In genomic region chrX:166172661-166173060, GRCm38 (mm10) we compare ENCODE assay signal across 13 mouse cellular contexts. TPM values are rescaled to one million over a fixed set of nuclear protein-coding genes. Genes with fewer than 3 reads are reported as not detected.
A peak's percentile ranks its signal among the peaks of the same experiment; 100 is the strongest.
DNase-seq lines count a peak whose midpoint lies in the region; ATAC-seq and TF ChIP-seq lines count a peak whose summit lies in the region.
"Had no signal": no experiment of that assay in that cellular context is flagged by ENCODE, and none has a peak within 500 bp of the region (broad histone marks: within the 10 kb centered on the region; RNA-seq: fewer than 3 reads in every experiment).

No protein-coding gene starts in this region.

- no peaks in the 10 kb centered on the region for H3K36me3 ChIP-seq in hindbrain, embryonic 15.5 days
- no peaks in the 10 kb centered on the region for H3K36me3 ChIP-seq in hindbrain, embryonic 12.5 days
- H3K36me3 ChIP-seq in midbrain, embryonic 14.5 days (ENCODE audit: control insufficient read depth, insufficient read depth, low read length): no peaks in the 10 kb centered on the region
- no peaks in the 10 kb centered on the region for H3K36me3 ChIP-seq in midbrain, embryonic 13.5 days
- H3K36me3 ChIP-seq in liver, postnatal 0 days (replicated peaks; ENCODE audit: insufficient read depth, low read length): no peaks in the 10 kb centered on the region
- H3K36me3 ChIP-seq: embryonic facial prominence, embryonic 13.5 days; limb, embryonic 12.5 days had no signal

- TF ChIP-seq CTCF in liver, postnatal 0 days (IDR thresholded peaks at IDR 0.05; ENCODE audit: low read depth): no peak

- no peak overlapping the region for H3K9ac ChIP-seq in hindbrain, embryonic 15.5 days
- no peak overlapping the region for H3K9ac ChIP-seq in hindbrain, embryonic 12.5 days
- H3K9ac ChIP-seq in midbrain, embryonic 14.5 days (replicated peaks; ENCODE audit: low read length): no peak overlapping the region
- no peak overlapping the region for H3K9ac ChIP-seq in midbrain, embryonic 13.5 days (replicated peaks)
- H3K9ac ChIP-seq in liver, postnatal 0 days (replicated peaks): no peak overlapping the region
- H3K9ac ChIP-seq: embryonic facial prominence, embryonic 13.5 days; limb, embryonic 12.5 days had no signal

- H3K27me3 ChIP-seq in hindbrain, embryonic 15.5 days: no peaks in the 10 kb centered on the region
- H3K27me3 ChIP-seq in hindbrain, embryonic 12.5 days: 0 out of 2 replicates have a peak, but pooled peaks cover 2% of the 10 kb centered on the region
- H3K27me3 ChIP-seq in midbrain, embryonic 14.5 days (ENCODE audit: control insufficient read depth, insufficient read depth, low read length): no peaks in the 10 kb centered on the region
- H3K27me3 ChIP-seq in midbrain, embryonic 13.5 days: peaks cover 3% of the 10 kb centered on the region; the same call in 1 of the 2 replicates
- H3K27me3 ChIP-seq in liver, postnatal 0 days (ENCODE audit: insufficient read depth, low read length): no peaks in the 10 kb centered on the region

- peaks cover 3% of the 10 kb centered on the region; the same call in 1 of the 2 replicates for H3K4me1 ChIP-seq in hindbrain, embryonic 15.5 days (replicated peaks)
- peaks cover 8% of the 10 kb centered on the region for H3K4me1 ChIP-seq in hindbrain, embryonic 12.5 days
- H3K4me1 ChIP-seq in midbrain, embryonic 14.5 days (ENCODE audit: control insufficient read depth, insufficient read depth, low read length): 0 out of 2 replicates have a peak, but pooled peaks cover 3% of the 10 kb centered on the region
- H3K4me1 ChIP-seq in midbrain, embryonic 13.5 days (replicated peaks): peaks cover 22% of the 10 kb centered on the region
- peaks cover 3% of the 10 kb centered on the region; the same call in 1 of the 2 replicates for H3K4me1 ChIP-seq in liver, postnatal 0 days (ENCODE audit: insufficient read depth)
- H3K4me1 ChIP-seq: embryonic facial prominence, embryonic 13.5 days; limb, embryonic 12.5 days had no signal

- ATAC-seq in hindbrain, embryonic 15.5 days (ENCODE audit: low FRiP score, low read depth): no peak
- ATAC-seq in hindbrain, embryonic 12.5 days (ENCODE audit: low FRiP score): no peak
- ATAC-seq in midbrain, embryonic 14.5 days (ENCODE audit: low FRiP score, low TSS enrichment): no peak
- no peak for ATAC-seq in midbrain, embryonic 13.5 days
- ATAC-seq in liver, postnatal 0 days: no peak
- ATAC-seq in granulocyte monocyte progenitor cell, adult 5-6 weeks (replicated peaks; ENCODE audit: poor library complexity, severe bottlenecking): no peak
- ATAC-seq: inflammation-experienced regulatory T-cells, adult 6 months had no signal

- H3K4me3 ChIP-seq in hindbrain, embryonic 15.5 days: no peak overlapping the region
- no peak overlapping the region for H3K4me3 ChIP-seq in hindbrain, embryonic 12.5 days
- no peak overlapping the region for H3K4me3 ChIP-seq in midbrain, embryonic 14.5 days (replicated peaks; ENCODE audit: low read depth, low read length)
- no peak overlapping the region for H3K4me3 ChIP-seq in midbrain, embryonic 13.5 days (replicated peaks)
- no peak overlapping the region for H3K4me3 ChIP-seq in liver, postnatal 0 days (ENCODE audit: low read depth, low read length)
- H3K4me3 ChIP-seq: embryonic facial prominence, embryonic 13.5 days; limb, embryonic 12.5 days had no signal

- peak; percentile 35 for DNase-seq in midbrain, embryonic 14.5 days
- peak; percentile 26 to 33 for DNase-seq in cerebellum, postnatal 14 days
- peak; percentile 12 for DNase-seq in liver, postnatal 0 days
- no peak for DNase-seq in kidney, postnatal 36 days
- DNase-seq: heart, adult 18-20 months had no signal

- no peaks in the 10 kb centered on the region for H3K9me3 ChIP-seq in hindbrain, embryonic 15.5 days
- H3K9me3 ChIP-seq in hindbrain, embryonic 12.5 days (replicated peaks): no peaks in the 10 kb centered on the region
- H3K9me3 ChIP-seq in midbrain, embryonic 14.5 days (ENCODE audit: control insufficient read depth, low read length): no peaks in the 10 kb centered on the region
- no peaks in the 10 kb centered on the region for H3K9me3 ChIP-seq in midbrain, embryonic 13.5 days
- H3K9me3 ChIP-seq in liver, postnatal 0 days (ENCODE audit: low read length): no peaks in the 10 kb centered on the region
- H3K9me3 ChIP-seq: embryonic facial prominence, embryonic 13.5 days; limb, embryonic 12.5 days had no signal

- peak overlapping the region; percentile 5; the same call in 1 of the 2 replicates for H3K4me2 ChIP-seq in hindbrain, embryonic 15.5 days
- H3K4me2 ChIP-seq in hindbrain, embryonic 12.5 days (replicated peaks): no peak overlapping the region
- peak overlapping the region; percentile 54; the same call in 1 of the 2 replicates for H3K4me2 ChIP-seq in midbrain, embryonic 14.5 days (ENCODE audit: low read length)
- H3K4me2 ChIP-seq in midbrain, embryonic 13.5 days (replicated peaks): no peak overlapping the region
- H3K4me2 ChIP-seq in liver, postnatal 0 days (ENCODE audit: low read depth, low read length): 0 out of 2 replicates have a peak overlapping the region, but pooled peaks have one; percentile 3
- H3K4me2 ChIP-seq: embryonic facial prominence, embryonic 13.5 days; limb, embryonic 12.5 days; midbrain, embryonic 11.5 days had no signal

- H3K27ac ChIP-seq in hindbrain, embryonic 15.5 days (replicated peaks): peak overlapping the region; percentile 18
- no peak overlapping the region for H3K27ac ChIP-seq in hindbrain, embryonic 12.5 days
- 0 out of 2 replicates have a peak overlapping the region, but pooled peaks have one; percentile 37 for H3K27ac ChIP-seq in midbrain, embryonic 14.5 days (replicated peaks; ENCODE audit: low read depth, low read length)
- no peak overlapping the region for H3K27ac ChIP-seq in midbrain, embryonic 13.5 days
- H3K27ac ChIP-seq in liver, postnatal 0 days (ENCODE audit: low read depth): no peak overlapping the region
- H3K27ac ChIP-seq: embryonic facial prominence, embryonic 13.5 days; limb, embryonic 12.5 days had no signal

- TF ChIP-seq EP300 in liver, postnatal 0 days (IDR thresholded peaks at IDR 0.05; ENCODE audit: low read depth): no peak

- WGBS in hindbrain, embryonic 15.5 days: 46% methylated on average over 3 of the region's 3 CpGs
- 73% methylated on average over 3 of the region's 3 CpGs for WGBS in hindbrain, embryonic 12.5 days
- WGBS in midbrain, embryonic 14.5 days: 54% methylated on average over 3 of the region's 3 CpGs
- WGBS in midbrain, embryonic 13.5 days: 59% methylated on average over 3 of the region's 3 CpGs
- WGBS in liver, postnatal 0 days (ENCODE audit: insufficient replicate concordance): 67% methylated on average over 3 of the region's 3 CpGs

RNA-seq across cellular contexts. Expression of gene Gemin8, which starts 2.4 kb away (rescaled TPM):
- 9.2 and 9.5 TPM in 2 replicates for polyA plus RNA-seq in hindbrain, embryonic 15.5 days (2015; fragmentation: Nextera tagmentation; extraction: Ambion mirVana)
- 10.4 and 11.7 TPM in 2 replicates for polyA plus RNA-seq in hindbrain, embryonic 12.5 days (2016; fragmentation: Nextera tagmentation; extraction: Ambion mirVana)
- polyA plus RNA-seq in midbrain, embryonic 14.5 days (2014; fragmentation: Nextera tagmentation; extraction: Ambion mirVana): 8.3 and 9.7 TPM in 2 replicates
- 7.6 and 10.9 TPM in 2 replicates for polyA plus RNA-seq in midbrain, embryonic 13.5 days (2015; fragmentation: Nextera tagmentation; extraction: Ambion mirVana)
- 3.5 TPM in 2 replicates for polyA plus RNA-seq in liver, postnatal 0 days (2015; fragmentation: Nextera tagmentation; extraction: Ambion mirVana)
- total RNA-seq in granulocyte monocyte progenitor cell, adult 5-6 weeks (2014; fragmentation: Nextera tagmentation): 15.9 and 21.1 TPM in 2 replicates
- total RNA-seq in granulocyte monocyte progenitor cell, adult 5-6 weeks (2017): 7.4 and 8.1 TPM in 2 replicates

Comparison
In these comparisons a context has a peak if more than half of its experiments do, and no peak if none do; other contexts are left out.
1. H3K27ac ChIP-seq: peak in hindbrain, embryonic 15.5 days (single experiment) and midbrain, embryonic 14.5 days (single experiment); none in hindbrain, embryonic 12.5 days (single experiment), midbrain, embryonic 13.5 days (single experiment) and liver, postnatal 0 days (single experiment).
2. H3K4me2 ChIP-seq: peak in hindbrain, embryonic 15.5 days (single experiment), midbrain, embryonic 14.5 days (single experiment) and liver, postnatal 0 days (single experiment); none in hindbrain, embryonic 12.5 days (single experiment) and midbrain, embryonic 13.5 days (single experiment).
3. DNase-seq: peak in midbrain, embryonic 14.5 days (single experiment), cerebellum, postnatal 14 days (2 of 2) and liver, postnatal 0 days (single experiment); none in kidney, postnatal 36 days (0 of 2).